Mouse (Mus musculus) heart, adult 9 months (tissue): Measurements from ENCODE around the gene Atf1.

ENCODE experiments used
- DNase-seq, 2 experiments: peaks; one replicate each; pipeline ENCODE4 v3.0.0; 2022; ENCODE audit warnings: low spot score in 2 of 2

The Atf1 gene

DNA sequence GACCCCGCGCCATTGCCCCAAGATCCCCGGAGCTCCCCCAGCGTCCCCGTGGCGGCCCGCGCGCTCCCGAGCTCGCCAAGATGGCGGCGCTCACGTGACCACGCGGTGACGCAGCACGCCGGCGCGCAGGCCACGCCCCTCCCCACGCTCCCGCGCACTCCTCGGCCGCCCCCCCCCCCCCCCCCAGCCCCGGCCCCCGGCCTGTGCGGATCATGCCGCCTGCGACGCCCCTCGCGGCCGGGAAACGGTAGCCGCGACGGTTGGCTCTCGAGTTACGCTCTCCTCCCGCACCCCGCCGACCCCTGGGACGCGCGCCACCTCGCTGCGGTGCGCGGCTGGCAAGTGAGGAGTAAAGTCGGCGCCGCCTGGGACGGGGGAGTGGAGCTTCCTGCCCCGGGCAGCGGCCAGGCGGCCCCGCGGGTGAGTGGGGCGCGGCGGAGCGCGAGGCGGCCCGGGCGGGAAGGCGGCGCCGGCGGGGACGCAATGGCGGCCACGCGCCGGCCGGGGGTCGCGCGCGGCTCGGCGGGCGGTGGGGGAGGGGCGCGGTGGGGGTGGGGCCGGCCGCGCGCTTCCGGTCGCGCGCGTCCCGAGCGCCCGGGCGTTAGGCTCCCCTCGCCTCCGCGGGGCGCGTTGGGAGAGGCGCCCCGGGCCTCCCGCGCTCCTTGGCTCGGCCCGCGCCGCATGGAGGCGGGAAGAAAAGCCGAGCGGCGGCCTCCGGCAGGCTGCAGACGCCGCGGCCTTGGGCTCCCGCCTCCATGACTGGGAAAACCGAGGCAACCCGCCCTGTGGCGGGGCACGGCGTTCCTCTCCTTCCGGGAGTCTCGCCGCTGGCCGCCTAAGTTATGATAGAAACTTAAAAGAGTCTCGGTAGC, at the start of gene Atf1:
Atf1 (plus strand) TSS at position 157 of the 872 bp plus-strand sequence.
- peak; percentile 88 to 91 for DNase-seq

- DNase-seq, result no peak
Observed at GRCm38 (mm10) chr15:100178487-100178886, 49.1 kb upstream of the Atf1 start.

- DNase-seq, result no peak
Observed at GRCm38 (mm10) chr15:100179685-100180084, 47.9 kb upstream of the Atf1 start.

DNA sequence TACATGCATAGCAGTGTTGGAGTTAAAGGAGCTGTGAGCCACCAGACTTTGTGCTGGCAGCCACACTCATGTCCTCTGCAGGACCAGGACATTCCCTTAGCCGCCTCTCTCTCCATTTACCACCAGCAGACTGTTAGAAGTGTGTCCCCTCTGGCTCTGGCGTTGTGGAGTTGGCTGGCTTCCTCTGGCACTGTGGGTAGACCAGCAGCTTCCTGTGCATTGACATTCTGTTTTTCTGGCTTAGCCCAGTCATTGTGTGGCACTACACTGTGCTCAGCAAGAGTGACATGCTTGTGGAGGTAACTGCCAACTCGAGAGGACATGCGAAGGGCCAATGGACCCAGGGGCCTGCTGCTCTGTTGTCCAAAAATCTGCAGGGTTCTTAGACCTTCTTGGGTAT, 47.4 kb upstream of the Atf1 start:
- no peak for DNase-seq

GRCm38 (mm10) chr15:100181841-100182240, 45.8 kb upstream of the Atf1 start:
- no peak for DNase-seq

DNA sequence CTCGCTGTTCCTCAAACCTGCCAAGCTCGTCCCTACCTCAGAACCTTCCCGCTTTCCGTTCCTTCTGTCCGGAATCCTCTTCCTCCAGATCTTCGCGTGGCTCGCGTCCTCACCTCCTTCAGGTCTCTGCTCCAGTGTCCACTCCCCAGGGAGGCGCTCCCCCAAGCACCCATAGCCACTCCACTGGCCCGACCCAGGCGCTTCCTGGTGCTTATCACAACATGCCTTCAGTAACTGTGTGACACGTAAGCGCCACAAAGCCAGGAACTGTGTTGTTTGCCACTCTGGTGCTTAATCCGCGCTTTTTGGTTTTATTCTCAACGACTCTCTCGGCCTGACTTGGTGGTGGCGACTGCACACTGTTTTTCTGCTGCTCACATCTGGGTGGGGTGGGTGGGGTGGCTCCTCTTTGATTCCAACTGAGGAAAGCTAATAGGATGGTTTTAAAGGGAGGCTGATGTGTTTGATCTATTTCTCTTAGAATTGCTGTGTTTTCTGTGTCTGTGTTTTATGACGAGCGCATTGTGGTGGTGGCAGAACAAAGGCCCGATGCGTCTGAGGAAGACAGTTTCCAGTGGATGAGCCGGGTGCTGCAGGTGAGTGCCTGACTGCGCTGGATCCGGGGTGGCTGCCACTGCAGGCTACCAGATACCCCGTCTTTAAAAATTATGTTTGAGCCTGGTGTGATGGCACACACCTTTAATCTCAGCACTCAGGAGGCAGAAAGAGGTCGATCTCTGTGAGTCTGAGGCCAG, 44.9 kb upstream of the Atf1 start:
- DNase-seq, result no peak

DNA sequence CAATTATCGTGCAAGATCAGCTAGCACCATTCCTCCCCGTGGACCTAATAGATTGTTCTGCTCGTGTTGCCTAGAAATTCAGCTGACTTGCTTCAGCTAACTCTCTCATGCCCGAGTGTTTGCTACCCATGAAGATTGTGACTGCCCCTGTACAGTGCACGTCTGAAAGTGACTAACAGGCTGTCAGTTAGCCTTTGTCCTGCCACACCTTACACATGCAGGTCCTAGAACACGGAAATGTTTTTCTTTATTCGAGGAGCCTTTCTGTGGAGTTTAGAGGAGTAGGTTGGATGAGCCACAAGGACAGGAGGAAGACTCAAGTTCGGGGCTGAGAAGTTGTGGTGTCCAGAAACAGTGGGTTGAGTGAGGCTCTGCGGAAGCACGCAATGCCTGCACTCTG, 44.1 kb upstream of the Atf1 start:
- no peak for DNase-seq

DNA sequence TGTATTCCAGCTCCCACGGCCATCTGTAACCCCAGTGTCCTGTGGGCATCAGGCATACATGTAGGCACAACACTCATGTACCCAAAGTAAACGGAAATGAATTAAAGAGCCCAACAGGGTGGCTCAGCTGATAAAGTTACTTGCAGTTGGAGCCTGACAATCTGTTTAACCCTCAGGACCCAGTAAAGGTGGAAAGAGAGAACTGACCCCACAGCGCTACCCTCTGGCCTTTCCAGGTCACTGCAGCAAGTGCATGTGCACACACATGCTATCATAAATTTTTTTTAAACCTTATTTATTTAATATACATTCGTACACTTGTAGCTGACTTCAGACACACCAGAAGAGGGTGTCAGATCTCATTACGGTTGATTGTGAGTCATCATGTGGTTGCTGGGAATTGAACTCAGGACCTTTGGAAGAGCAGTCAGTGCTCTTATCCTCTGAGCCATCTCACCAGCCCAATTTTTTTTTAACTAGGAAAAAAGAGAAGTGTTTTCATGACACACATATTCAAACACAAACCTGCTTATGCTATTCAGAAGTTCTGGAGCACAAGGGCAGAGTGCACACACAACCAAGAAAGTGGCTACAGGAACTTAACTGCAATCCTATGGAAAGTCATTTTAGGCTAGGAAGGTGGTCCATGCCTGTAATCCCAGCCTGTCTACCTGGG, 42.7 kb upstream of the Atf1 start:
- no peak for DNase-seq

GRCm38 (mm10) chr15:100186234-100186633, 41.4 kb upstream of the Atf1 start:
- no peak for DNase-seq

- no peak for DNase-seq
Observed at GRCm38 (mm10) chr15:100186882-100187672, 40.5 kb upstream of the Atf1 start.

DNA sequence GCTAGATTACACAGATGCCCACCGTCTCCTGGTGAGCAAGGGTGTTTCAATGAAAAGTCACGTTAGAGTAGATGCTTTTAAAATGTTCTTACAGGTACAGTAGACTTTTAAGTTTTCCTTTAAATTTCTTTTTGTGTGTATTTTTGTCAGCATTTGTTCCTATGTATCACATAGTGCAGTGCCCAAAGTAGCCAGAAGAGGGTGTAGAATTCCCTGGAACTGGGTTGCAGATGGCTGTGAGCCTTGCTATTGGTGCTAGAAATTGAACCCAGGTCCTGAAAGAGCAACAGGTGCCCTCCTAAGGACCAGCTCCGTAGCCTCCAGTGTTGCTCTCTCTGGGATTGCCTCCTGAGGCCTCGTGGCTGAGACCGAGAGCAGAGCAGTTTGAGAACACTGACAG, 39.1 kb upstream of the Atf1 start:
- DNase-seq, result no peak

GRCm38 (mm10) chr15:100188962-100189404, 38.6 kb upstream of the Atf1 start:
- no peak for DNase-seq

DNA sequence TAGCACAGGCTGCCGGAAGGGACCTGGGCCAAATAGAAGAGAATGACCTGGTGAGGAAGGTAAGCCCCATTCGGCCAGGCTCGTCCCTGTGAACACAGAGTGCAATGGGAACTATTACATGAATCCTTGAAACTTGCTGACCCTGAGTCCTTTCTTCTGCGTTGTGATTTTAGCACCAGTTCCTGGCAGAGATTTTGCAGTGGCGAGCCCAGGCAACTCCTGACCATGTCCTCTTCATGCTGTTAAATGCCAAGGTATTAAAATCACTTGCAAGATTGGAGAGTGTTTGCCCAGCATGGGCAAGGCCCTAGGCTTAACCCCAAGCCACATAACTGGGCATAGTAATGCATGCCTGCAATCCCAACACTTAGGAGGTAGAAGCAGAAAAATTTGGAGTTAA, 37.5 kb upstream of the Atf1 start:
- DNase-seq, result no peak

DNA sequence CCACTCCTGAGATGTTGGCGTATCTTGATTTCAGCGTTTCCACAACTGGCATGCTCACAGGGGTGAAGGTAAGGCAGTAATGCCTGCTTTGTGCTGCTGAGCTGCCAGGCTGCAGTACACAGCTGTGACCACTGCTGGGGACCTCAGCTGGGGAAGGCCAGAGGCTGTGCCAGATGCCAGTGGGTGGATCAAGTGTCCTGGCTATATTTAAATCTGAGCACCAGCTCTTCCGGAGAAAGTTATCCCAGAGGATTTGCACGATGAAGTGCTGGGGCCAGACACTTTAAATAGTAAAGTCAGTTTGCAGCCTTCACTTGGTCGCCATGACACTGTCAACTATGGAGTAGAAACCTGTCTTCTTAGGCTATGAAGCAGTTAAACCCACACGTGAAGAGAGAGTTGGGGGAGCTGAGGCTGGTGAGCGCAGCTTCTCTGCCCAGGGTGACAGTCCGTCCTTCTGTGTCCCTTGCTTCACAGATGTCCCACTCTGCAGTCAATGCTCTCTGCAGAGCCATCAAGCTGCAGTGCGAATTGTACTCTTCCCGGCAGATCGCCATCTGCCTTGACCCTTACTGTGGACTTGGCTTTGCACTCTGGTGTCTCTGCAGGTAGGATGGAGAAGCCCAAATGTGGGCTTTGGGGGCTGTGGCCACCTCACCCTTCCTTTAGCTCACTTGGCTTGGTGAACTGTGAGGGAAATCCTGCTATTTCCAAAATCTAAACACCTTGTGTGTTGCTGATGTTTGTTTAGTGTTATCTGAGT, 28.5 kb upstream of the Atf1 start:
- peak; percentile 61 to 63 for DNase-seq

DNA sequence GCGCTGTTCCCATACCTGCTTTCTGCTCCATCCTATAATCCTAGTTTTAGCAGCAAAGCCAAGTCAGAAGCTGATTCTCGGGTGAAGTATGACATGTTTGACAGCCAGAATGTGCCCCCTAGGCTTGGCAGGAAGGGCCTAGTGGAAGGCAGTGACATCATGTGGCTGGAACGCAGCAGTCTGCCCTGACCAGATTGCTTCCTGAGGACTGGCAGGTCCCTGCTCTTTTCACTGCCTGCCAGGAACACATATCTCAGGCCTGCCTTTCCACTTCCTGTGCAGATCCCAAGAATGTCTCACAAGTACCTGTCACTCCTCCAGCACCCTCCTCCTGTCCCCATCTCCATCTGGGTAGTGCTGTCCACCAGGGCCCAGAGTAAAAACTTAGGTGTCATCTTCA, 27.8 kb upstream of the Atf1 start:
- peak; percentile 58 to 66 for DNase-seq

DNA sequence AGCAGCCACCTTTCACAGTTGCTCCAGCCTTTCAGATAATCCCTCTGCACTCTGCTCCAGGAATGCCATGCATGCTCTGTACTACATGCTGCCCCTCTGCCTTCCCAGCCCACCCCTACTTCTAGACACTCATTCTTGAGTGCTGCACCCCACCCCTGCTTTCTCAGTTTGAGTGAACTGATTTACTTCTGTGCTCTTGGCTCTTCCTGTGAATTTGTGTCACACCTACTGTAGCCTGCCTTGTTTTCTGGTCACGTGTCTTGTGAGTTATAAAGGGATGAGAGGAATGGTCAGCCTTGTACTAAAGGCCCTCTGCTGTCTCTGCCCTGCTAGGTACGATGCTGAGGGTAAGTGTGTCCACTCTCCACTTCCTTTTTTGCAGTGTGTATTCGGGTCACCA, 25.8 kb upstream of the Atf1 start:
- DNase-seq, result no peak

- no peak for DNase-seq
Observed at GRCm38 (mm10) chr15:100202431-100203015, 25.1 kb upstream of the Atf1 start.

DNA sequence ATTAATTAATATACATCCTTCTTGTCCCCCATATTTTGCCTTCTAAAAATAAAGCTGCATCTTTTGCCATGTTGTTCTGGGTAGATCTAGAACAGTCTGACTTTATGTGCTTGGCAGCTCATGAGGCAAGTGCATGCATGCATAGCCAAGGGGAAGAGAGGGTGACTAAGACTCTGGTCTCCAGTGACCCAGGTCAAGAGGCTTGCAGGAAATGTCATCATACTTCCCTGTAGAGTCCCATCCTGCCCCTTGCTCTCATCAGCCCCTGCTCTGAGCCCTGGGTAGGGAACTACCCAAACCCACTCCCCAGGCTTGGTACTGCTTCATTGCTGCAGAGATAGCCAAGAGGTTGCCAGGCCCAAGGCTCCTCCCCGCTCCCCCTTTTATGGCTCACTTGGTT, 23.0 kb upstream of the Atf1 start:
- no peak for DNase-seq

DNA sequence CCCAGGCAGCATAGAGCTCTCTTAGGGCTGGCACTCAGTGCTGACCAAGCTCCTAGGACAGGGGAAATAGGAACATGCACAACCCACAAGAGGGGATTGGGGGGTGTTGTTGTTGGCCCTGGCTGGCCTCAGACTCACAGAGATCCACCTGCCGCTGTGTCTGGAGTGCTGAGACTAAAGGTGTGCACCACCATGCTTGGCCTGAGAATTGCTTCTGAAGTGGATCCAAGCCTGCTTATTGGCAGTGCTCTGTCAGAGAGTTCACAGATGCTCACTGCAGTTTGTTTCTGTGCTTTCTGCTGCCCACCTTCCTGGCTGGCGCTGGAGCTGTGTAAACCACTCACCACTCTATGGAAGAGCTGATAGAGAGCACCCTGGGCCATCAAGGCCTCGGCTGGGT, 17.6 kb upstream of the Atf1 start:
- DNase-seq, result no peak

GRCm38 (mm10) chr15:100213339-100213738, 14.3 kb upstream of the Atf1 start:
- no peak for DNase-seq
